Mouse (Mus musculus) CH12.LX (cell line): Measurements from ENCODE around the gene Rdh8.

Source experiments
- CTCF ChIP-seq, 2 experiments: IDR thresholded peaks in 1 of 2; conservative IDR thresholded peaks in 1 of 2; 2 replicates each; pipeline ENCODE4 v1.5.1; 2011 to 2012; ENCODE audit warnings: low read depth in 2 of 2, low read length in 2 of 2, improper control_type of control experiment in 1 of 2, inconsistent platforms in 1 of 2, mild to moderate bottlenecking in 1 of 2, moderate library complexity in 1 of 2
- E2F4 ChIP-seq: IDR thresholded peaks from 2 replicates; pipeline ENCODE4 v1.6.1; 2011; ENCODE audit warnings: low read depth, low read length, improper control_type of control experiment; ENCODE audit not compliant: insufficient replicate concordance
- ZMIZ1 ChIP-seq: IDR thresholded peaks from 2 replicates; pipeline ENCODE4 v1.6.1; 2012; ENCODE audit warnings: low read depth, mild to moderate bottlenecking, inconsistent platforms, low read length, improper control_type of control experiment

DNA sequence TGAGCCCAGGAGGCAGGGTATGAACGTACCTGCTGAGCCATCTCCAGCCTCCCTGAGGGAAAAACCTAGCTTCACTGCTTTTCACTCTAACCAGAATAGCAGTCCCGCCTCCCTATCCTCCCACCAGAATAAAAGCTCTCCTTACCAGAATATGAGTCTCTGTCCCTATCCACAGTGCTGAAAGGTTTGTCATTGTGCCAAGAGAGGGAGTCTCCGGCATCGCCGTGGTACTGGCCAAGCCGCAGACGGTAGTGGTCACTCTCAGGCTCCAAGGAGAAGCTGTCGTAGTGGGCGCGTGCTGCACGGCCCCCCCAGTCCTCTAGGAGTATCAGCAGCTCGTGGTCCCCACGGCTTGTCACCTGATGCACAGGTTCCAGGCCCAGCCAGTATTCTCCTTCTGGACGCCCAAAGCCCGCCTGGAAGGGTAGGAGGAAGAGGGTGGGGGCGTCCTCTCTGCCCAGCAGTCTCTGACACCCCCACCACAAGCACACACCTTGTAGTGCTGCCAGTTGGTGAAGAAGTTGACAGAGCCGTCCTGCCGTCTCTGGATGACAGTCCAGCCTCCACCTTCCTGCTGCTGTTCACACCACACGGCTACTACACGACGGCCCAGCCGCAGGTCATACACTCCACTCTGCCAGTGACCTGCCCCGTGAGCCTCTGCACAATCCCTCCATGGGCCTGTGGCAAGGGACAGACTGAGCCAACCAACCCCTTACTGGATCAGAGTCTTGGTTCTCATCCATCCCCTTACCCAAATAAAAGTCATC is 56.9 kb downstream of the Rdh8 start:
- TF ChIP-seq E2F4: no peak
- TF ChIP-seq CTCF (conservative IDR thresholded peaks at IDR 0.05 in 1 of 2, IDR thresholded peaks at IDR 0.05 in 1 of 2; ENCODE audit: low read depth in 2 of 2, low read length in 2 of 2): no peak
- no peak for TF ChIP-seq ZMIZ1
